Mouse (Mus musculus) cerebellum, adult 2 months (tissue): ENCODE measurements around the gene Pir.

ENCODE experiments used
- CTCF ChIP-seq: fragments of 200-500 bp; IDR thresholded peaks from 2 replicates; pipeline ENCODE4 v1.5.1; 2011; ENCODE audit warnings: low read depth, mild to moderate bottlenecking, control low read depth, low read length, moderate library complexity, borderline replicate concordance; ENCODE audit not compliant: insufficient read depth
- POLR2A ChIP-seq: fragments of 200-500 bp; IDR thresholded peaks from 2 replicates; pipeline ENCODE4 v1.6.1; 2011; ENCODE audit warnings: low read length, control low read depth, borderline replicate concordance; ENCODE audit not compliant: insufficient read depth

- no peak for TF ChIP-seq CTCF
- TF ChIP-seq POLR2A: no peak
Measured at GRCm38 (mm10) chrX:164221989-164222388, 47.2 kb upstream of the Pir start.
